Mouse (Mus musculus): ENCODE data around the gene Prdm9.

Prdm9 gene

DNA sequence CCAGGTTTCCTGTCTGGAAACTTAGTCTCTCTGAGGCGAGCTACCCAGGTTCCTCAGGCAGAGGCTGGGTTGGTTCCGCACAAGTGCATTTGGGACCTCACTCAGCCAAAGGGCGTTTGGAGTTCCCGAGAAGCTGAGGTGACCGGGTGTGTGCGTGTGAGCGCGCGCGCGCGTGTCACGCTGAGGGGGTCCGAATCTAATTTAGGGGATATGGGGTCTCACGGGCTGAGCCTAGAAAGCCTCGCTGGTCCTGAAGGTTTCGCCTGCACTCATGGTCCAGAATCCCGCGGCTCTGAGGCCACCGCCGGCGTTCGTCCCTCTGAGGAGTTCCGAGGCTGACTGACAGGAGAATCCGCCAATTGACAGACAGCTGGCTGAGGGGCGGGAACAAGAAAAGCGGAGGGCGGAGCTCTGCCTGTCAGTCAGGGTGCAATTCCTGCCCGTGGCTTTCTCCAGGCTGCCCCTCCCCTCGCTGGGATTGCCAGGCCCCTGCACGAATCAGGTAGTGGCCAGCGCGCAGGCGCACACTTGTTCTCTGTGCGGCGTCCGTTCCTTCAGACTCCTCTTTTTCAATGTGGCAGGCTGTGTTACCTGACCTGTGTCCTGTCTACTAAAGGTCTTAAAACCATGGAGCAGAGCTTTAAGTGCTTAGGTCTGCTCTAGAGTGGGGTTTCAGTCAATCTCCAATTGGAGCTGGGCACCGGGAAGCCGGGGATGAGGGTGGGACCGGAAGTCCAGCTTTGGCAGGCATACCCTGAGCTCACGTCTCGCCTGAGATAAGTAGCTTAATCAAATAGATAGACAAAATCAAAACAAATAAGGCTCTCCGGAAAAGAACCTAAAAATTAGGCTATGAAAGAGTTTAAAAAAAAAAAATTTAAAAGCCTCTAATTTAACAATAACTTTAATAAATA lies at the start of gene Prdm9:
Prdm9 (minus strand) TSS at position 341 of the 914 bp plus-strand sequence.
- no peaks in the 10 kb centered on the region for H3K36me3 ChIP-seq (ENCODE audit: insufficient read depth, low read length)
- H3K4me3 ChIP-seq (replicated peaks; ENCODE audit: low read length), result peak within 1 kb of the TSS; percentile 91

DNA sequence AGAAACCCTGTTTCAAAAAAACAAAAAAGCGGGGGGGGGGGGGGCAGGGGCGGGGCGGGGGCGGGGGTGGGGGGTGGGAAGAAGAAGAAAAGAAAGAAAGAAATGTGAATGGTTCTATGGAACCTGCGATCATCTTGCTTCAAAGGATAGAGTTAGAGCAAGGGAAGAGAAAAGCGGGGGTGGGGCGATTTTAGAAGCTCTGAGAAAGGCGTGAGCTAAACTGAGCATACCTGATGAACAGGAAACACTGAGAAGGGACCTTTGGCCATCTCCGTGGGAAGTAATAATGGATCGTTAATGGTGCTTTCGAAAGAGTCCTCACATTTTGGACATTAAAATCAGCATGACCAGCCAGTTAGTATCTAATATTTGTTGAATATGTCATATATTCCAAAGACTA lies 35.3 kb upstream of the Prdm9 start:
- no peaks in the 10 kb centered on the region for H3K36me3 ChIP-seq (ENCODE audit: insufficient read depth, low read length)
- H3K27me3 ChIP-seq (ENCODE audit: insufficient read depth, low read length), result no peaks in the 10 kb centered on the region
- H3K4me3 ChIP-seq (replicated peaks; ENCODE audit: low read length), result no peak overlapping the region
- peaks cover 46% of the 10 kb centered on the region for H3K9me3 ChIP-seq (ENCODE audit: low read length)
- H3K4me1 ChIP-seq (replicated peaks; ENCODE audit: low read depth, low read length), result no peaks in the 10 kb centered on the region
- TF ChIP-seq CTCF (conservative IDR thresholded peaks at IDR 0.05; ENCODE audit: low read length), result no peak
- no peak for TF ChIP-seq POU5F1 (IDR thresholded peaks at IDR 0.05; ENCODE audit: borderline replicate concordance, low read length)
- TF ChIP-seq NANOG (IDR thresholded peaks at IDR 0.05; ENCODE audit: borderline replicate concordance, low read length), result no peak

More for the DNA sequence above, at the start of gene Prdm9:
- H3K4me1 ChIP-seq (replicated peaks; ENCODE audit: low read depth, low read length), result peaks cover 22% of the 10 kb centered on the region
- peaks cover 16% of the 10 kb centered on the region for H3K27me3 ChIP-seq (ENCODE audit: insufficient read depth, low read length)
- TF ChIP-seq CTCF (conservative IDR thresholded peaks at IDR 0.05; ENCODE audit: low read length) (no peak), NANOG (IDR thresholded peaks at IDR 0.05; ENCODE audit: borderline replicate concordance, low read length) (no peak), POU5F1 (IDR thresholded peaks at IDR 0.05; ENCODE audit: borderline replicate concordance, low read length) (no peak)
- H3K9me3 ChIP-seq (ENCODE audit: low read length), result no peaks in the 10 kb centered on the region

DNA sequence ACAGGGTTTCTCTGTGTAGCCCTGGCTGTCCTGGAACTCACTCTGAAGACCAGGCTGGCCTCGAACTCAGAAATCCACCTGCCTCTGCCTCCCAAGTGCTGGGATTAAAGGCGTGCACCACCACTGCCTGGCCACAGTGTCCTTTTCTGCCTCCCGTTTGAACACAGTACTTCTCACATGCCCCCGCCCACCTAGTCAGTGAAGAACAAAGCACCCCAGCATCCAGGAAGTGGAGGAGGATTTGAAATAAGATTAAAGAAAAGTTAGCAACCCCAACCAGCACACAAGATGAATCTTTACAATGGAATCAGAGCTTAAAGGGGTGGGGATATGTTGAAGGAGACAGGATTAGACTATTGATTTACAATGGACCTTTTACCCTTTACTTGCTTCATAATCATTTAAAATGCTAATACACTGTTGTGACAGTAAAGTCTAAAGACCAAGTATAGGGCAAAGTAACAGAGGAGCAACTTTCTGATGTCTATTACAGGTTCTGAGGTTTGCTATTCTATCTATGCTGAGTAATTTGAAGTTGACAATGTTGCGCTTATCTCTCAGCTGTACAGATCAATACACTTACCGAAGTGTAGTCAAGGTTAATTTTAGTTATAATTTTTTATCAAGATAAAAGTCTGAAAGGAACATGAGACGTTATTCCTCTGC lies 27.2 kb upstream of the Prdm9 start:
- Histone ChIP-seq H3K36me3 (ENCODE audit: insufficient read depth, low read length) (no peaks in the 10 kb centered on the region), H3K9me3 (ENCODE audit: low read length) (peaks cover 14% of the 10 kb centered on the region; the same call in 1 of the 2 replicates), H3K4me1 (replicated peaks; ENCODE audit: low read depth, low read length) (no peaks in the 10 kb centered on the region), H3K27me3 (ENCODE audit: insufficient read depth, low read length) (no peaks in the 10 kb centered on the region), H3K4me3 (replicated peaks; ENCODE audit: low read length) (no peak overlapping the region)
- TF ChIP-seq POU5F1 (IDR thresholded peaks at IDR 0.05; ENCODE audit: borderline replicate concordance, low read length) (no peak), CTCF (conservative IDR thresholded peaks at IDR 0.05; ENCODE audit: low read length) (no peak), NANOG (IDR thresholded peaks at IDR 0.05; ENCODE audit: borderline replicate concordance, low read length) (no peak)

DNA sequence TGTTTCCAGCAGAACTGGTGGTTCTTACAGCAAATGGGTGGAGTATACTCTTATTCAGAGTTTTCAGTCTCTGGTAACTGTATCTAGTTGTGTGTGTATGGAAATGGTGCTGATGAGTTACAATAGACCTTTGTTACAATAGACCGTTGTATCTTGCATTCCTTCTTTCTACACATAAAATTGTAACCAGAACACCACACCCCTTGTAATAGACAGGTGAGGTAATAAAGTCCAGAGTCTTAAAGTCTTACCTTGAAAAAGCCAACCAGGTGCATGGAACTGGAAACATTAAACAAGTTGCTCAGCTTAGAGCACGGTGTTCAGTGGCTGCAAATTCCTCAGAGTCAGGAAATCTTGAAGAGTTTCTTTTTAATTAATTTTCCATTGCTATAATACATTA lies 24.0 kb upstream of the Prdm9 start:
- Histone ChIP-seq H3K27me3 (ENCODE audit: insufficient read depth, low read length) (0 out of 2 replicates have a peak, but pooled peaks cover under 1% of the 10 kb centered on the region), H3K4me3 (replicated peaks; ENCODE audit: low read length) (no peak overlapping the region), H3K9me3 (ENCODE audit: low read length) (peaks cover under 1% of the 10 kb centered on the region; the same call in 1 of the 2 replicates), H3K36me3 (ENCODE audit: insufficient read depth, low read length) (no peaks in the 10 kb centered on the region), H3K4me1 (replicated peaks; ENCODE audit: low read depth, low read length) (no peaks in the 10 kb centered on the region)
- TF ChIP-seq CTCF (conservative IDR thresholded peaks at IDR 0.05; ENCODE audit: low read length) (no peak), NANOG (IDR thresholded peaks at IDR 0.05; ENCODE audit: borderline replicate concordance, low read length) (no peak), POU5F1 (IDR thresholded peaks at IDR 0.05; ENCODE audit: borderline replicate concordance, low read length) (no peak)

DNA sequence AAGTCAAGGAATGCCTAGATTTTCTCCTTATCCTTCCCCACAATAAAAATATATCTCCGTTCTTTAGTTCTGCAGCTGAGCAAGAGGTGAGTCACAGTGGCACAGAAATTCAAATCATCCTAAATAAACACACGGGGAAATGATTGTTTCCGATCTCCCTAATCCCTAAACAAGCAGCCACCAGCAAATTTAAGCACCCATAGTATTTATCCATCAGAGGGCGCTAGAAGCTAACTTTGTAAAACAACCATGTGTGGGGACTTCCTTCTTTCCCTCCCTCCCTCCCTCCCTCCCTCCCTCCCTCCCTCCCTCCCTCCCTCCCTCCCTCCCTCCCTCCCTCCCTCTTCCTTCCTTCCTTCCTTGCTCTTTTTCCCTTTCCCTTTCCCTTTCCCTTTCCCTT lies 21.5 kb upstream of the Prdm9 start:
- Histone ChIP-seq H3K36me3 (ENCODE audit: insufficient read depth, low read length) (no peaks in the 10 kb centered on the region), H3K4me3 (replicated peaks; ENCODE audit: low read length) (no peak overlapping the region), H3K4me1 (replicated peaks; ENCODE audit: low read depth, low read length) (no peaks in the 10 kb centered on the region), H3K9me3 (ENCODE audit: low read length) (no peaks in the 10 kb centered on the region), H3K27me3 (ENCODE audit: insufficient read depth, low read length) (0 out of 2 replicates have a peak, but pooled peaks cover 2% of the 10 kb centered on the region)
- TF ChIP-seq CTCF (conservative IDR thresholded peaks at IDR 0.05; ENCODE audit: low read length), result peak; percentile 50
- TF ChIP-seq NANOG (IDR thresholded peaks at IDR 0.05; ENCODE audit: borderline replicate concordance, low read length), result no peak

DNA sequence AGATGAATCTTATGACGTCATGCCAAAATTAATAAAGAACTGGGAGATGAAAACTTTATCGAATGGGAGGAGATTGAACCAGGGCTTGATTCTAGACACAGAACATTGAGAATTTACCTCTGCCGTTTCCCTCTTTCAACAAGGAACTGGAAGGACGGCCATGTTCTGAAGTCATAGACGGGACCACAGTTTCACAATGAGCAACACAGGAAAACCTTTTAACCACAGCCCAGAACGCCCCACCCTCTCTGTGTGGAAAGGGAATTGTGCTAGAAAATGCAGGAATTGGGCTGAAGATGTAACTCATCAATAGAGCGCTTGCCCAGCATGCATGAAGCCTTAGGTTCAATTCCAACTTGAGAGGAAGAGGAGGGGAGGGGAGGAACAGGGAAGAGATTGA lies 18.9 kb upstream of the Prdm9 start:
- Histone ChIP-seq H3K27me3 (ENCODE audit: insufficient read depth, low read length) (peaks cover 16% of the 10 kb centered on the region), H3K4me3 (replicated peaks; ENCODE audit: low read length) (no peak overlapping the region), H3K36me3 (ENCODE audit: insufficient read depth, low read length) (no peaks in the 10 kb centered on the region), H3K9me3 (ENCODE audit: low read length) (no peaks in the 10 kb centered on the region), H3K4me1 (replicated peaks; ENCODE audit: low read depth, low read length) (no peaks in the 10 kb centered on the region)
- no peak for TF ChIP-seq NANOG (IDR thresholded peaks at IDR 0.05; ENCODE audit: borderline replicate concordance, low read length)
- no peak for TF ChIP-seq POU5F1 (IDR thresholded peaks at IDR 0.05; ENCODE audit: borderline replicate concordance, low read length)
- no peak for TF ChIP-seq CTCF (conservative IDR thresholded peaks at IDR 0.05; ENCODE audit: low read length)

DNA sequence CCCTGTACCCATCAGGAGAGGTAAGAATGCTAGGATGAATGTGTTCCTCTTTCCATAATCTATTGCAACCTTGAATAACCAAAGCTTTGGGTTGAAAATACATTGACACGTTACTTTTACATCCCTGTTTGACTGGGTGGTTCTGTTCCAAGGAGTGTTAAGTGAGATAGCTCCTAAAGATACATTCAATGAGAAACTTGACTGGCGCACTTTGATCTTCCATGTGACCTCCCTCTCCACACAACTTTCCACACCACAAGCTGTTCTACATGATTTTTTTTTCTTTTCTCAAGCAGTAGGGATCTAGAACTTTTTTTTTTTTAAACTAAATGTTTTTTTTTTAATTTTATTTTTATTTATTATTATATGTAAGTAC lies 15.9 kb upstream of the Prdm9 start:
- no peaks in the 10 kb centered on the region for H3K36me3 ChIP-seq (ENCODE audit: insufficient read depth, low read length)
- peaks cover 39% of the 10 kb centered on the region for H3K27me3 ChIP-seq (ENCODE audit: insufficient read depth, low read length)
- H3K9me3 ChIP-seq (ENCODE audit: low read length), result no peaks in the 10 kb centered on the region
- H3K4me1 ChIP-seq (replicated peaks; ENCODE audit: low read depth, low read length), result peaks cover 5% of the 10 kb centered on the region; the same call in 1 of the 2 replicates
- H3K4me3 ChIP-seq (replicated peaks; ENCODE audit: low read length), result no peak overlapping the region
- TF ChIP-seq POU5F1 (IDR thresholded peaks at IDR 0.05; ENCODE audit: borderline replicate concordance, low read length), result no peak
- TF ChIP-seq CTCF (conservative IDR thresholded peaks at IDR 0.05; ENCODE audit: low read length), result no peak
- TF ChIP-seq NANOG (IDR thresholded peaks at IDR 0.05; ENCODE audit: borderline replicate concordance, low read length), result no peak

DNA sequence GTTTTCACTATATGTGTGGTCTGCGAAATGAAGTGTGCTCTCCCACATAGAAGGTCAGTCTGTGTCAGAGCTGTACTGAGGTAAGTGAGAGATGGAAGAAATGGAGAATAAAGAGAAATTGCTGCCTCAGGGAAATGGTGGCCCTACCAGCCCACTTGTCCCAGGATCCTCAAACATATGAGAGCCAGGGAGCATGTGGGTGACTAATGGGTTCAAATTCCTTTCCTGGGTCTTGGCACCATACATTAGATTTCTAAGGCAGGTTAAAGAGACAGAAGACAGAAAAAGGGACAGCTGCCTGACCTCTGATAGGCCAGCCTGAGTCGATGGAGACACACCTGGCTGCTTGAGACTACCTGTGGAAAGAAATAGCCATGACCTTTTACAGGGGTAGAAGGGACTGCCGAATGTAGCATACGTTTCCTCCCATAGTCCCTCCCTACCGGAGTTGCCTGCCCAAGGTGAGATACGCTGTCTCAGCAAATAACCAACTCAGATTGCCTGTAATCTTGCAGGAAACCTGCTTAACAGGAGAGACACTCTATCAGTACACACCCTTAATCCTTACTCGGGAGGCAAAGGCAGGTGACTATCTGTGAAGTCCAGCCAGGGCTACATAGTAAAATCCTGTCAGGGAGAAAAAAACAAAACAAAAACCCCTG lies 15.4 kb upstream of the Prdm9 start:
- no peaks in the 10 kb centered on the region for H3K36me3 ChIP-seq (ENCODE audit: insufficient read depth, low read length)
- H3K9me3 ChIP-seq (ENCODE audit: low read length), result no peaks in the 10 kb centered on the region
- H3K27me3 ChIP-seq (ENCODE audit: insufficient read depth, low read length), result peaks cover 40% of the 10 kb centered on the region
- no peak for TF ChIP-seq POU5F1 (IDR thresholded peaks at IDR 0.05; ENCODE audit: borderline replicate concordance, low read length)
- H3K4me1 ChIP-seq (replicated peaks; ENCODE audit: low read depth, low read length), result peaks cover 5% of the 10 kb centered on the region; the same call in 1 of the 2 replicates
- H3K4me3 ChIP-seq (replicated peaks; ENCODE audit: low read length), result no peak overlapping the region
